Mouse (Mus musculus): ENCODE data around the gene Plppr3. TPM values are rescaled to one million over a fixed set of nuclear protein-coding genes. Genes with fewer than 3 reads are reported as not detected.

The Plppr3 gene
- total RNA-seq, 2 experiments from 2014 or later: 3.4 to 4.3 TPM

- peak; percentile 44 for DNase-seq
Measured at GRCm38 (mm10) chr10:79852107-79852789, 22.2 kb downstream of the Plppr3 start.

- no peak for DNase-seq
Measured at GRCm38 (mm10) chr10:79851653-79852052, 22.8 kb downstream of the Plppr3 start.

GRCm38 (mm10) chr10:79849941-79850628 is 24.3 kb downstream of the Plppr3 start:
- no peak for DNase-seq

DNA sequence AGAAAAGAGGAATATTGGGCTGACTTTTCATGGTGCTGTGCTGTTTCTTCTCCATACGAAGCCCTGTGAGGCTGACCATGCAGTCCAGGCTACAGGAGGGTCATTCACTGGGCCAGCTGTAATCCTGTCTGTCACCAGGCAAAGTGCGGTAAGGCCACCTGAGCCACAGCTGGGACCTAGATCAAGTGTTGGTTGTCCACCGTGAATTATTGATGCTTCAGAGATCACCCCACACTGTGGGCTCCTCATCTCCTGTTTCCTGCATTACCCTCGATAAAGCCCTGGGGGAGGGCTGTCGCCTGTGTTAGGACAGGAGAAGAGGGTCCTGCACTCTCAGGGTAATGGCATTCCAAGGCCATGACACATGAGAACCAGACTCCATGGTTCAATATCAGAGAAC is 27.9 kb downstream of the Plppr3 start:
- DNase-seq: no peak

DNA sequence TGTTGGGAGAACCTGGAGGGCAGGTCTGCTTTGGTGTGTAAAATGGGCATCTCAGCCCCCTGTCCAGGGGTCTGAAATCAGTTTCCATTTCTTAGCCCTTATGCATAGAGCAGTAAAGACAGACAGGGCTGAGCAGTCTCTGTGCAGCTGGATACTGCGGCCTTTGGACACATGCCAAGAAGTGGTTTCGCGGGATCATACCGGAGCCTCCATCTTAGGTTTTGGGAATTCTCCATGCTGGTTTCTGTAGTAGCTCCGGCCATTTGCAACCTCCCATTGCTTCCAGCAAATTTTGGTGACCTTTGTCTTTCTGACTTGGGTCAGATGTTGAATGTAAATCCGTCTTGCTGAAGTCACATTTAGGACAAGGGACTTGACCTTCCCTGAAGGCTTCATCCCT is 31.0 kb downstream of the Plppr3 start:
- peak; percentile 65 for DNase-seq

DNA sequence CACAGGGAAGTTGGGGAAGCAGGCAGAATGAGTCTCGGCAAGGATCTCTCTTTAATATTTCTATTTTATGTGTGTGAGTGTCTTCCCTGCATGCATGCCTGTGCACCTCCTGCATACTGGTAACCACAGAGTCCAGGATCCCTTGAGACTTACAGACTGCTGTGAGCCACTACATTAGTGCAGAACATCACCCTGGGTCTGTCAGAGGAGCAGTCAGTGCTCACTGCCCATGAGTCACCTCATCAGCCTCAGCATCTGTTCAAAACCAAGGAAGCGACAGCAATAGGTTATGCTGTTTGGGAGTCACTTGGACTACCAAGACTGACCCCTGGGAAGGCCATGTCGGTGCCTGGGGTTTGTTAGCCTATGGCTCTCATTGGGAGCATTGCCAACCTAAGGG is 32.1 kb downstream of the Plppr3 start:
- DNase-seq: no peak

GRCm38 (mm10) chr10:79840644-79841551 is 33.5 kb downstream of the Plppr3 start:
- peak; percentile 72 for DNase-seq

GRCm38 (mm10) chr10:79840091-79840490 is 34.3 kb downstream of the Plppr3 start:
- DNase-seq: no peak

- no peak for DNase-seq
Measured at GRCm38 (mm10) chr10:79838151-79838550, 36.3 kb downstream of the Plppr3 start.

DNA sequence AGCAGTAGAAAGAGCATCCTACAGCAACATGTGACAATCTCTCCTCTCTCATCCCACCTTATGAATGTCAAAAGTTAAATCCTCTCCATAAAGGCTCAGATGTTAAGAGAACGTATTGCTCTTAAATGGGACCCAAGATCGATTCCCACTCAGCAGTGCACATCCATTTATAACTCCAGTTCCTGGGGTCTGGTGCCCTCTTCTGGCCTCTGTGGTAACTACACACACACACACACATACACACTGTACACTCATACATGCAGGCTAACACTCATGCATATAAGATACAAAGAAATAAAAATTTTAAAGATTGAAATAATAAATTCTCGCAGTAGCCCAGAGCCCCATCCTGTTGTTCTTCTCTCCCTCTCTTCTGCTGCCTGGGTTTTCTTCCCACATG is 37.5 kb downstream of the Plppr3 start:
- DNase-seq: no peak

DNA sequence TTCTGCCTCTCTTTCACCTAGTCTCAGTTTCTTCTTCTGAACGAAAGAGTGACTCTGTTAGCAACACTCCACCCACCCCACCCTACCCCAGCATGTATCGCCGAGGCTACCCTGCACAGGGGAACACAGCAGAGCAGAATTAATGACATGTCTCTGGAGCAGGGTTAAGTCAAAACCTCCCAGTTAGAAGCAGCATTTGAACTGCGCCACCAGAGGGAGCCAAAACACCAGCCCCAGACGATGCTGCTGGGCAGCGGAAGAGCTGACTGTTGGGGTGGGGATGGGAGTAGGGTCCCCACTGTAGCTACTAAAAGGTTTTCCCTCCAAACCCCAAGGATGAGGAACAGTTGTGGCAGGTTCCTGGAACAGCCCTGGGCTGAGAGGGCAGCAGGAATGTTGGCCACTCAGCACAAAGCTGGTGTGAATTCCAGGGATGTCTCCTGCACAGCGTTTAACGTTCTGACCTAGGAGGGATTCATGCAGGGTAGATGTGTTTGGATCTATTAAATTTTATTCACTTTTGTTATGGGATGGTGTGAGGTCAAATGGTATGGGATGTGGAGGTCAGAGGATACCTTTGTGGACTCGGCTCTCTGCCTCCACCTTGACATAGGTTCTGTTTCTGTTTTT is 39.5 kb downstream of the Plppr3 start:
- DNase-seq: peak; percentile 85

DNA sequence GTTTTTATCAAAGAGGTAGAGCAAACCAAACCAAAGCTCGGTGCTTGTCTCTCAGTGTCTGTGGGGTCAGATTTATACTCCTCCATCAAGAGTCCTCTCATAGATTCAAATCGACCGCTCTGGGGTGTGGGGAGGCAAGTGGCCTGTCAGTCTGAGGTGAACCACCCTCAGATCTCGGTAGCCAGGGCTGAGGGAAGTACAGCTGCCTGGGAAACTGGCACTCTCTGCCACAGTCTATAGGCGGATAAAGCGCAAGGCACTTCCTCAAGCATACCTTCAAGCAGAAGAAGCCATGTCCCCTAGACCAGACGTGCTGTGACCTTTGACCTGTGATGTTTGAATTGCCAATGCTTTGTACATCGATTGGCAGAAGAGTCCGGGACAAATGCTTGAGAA is 41.6 kb downstream of the Plppr3 start:
- no peak for DNase-seq

DNA sequence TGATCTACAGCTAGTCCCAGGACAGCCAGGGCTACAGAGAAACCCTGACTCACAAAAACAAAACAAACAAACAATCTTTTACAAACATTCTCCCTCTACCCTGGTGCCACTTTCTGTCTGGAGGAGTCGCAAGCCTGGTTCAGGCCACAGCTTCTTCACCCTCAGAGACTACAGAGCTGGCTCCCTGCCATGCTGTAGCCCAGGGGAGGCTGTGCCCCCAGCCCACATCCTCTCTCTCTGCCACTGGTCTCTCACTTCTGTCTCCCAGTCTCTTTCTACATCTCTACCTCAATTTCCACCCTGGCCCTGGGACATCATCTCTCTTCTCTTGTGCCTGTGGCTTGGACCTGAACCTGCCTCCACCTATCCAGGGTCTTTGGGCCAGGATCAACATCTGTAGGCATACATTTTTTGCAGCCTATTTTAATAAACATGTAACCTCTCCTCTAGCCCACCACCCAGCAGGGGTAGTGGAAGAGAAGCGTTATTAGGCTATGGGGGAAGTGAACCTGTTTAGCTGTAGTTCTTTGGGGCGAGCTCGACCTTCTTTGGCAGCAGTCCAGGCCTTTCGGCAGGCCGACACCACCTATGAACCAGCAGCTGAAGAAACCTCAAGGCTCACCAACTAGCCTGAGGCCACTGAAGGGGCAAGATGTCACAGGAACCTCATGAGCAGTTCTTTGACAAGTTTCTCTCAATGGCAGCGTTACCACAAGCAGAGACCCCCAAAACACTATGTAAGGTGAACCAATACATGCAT is 42.2 kb downstream of the Plppr3 start:
- no peak for DNase-seq

DNA sequence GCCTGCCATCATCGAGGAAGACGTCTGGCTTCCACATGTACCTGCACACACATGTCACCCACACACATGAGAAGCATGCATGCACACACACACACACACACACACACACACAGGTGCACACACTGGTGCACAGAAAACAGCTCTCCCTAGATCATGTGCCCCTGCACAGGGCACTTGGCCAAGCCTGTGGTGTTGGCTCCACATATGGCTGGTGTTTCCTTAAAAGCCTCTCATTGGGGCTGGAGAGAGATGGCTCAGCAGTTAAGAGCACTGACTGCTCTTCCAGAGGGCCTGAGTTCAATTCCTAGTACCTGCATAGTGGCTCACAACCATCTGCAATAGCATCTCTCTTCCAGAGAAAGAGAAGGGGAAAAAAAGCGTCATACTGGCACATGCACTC is 42.9 kb downstream of the Plppr3 start:
- DNase-seq: no peak

- DNase-seq: no peak
Measured at GRCm38 (mm10) chr10:79824413-79824812, 50.0 kb downstream of the Plppr3 start.

GRCm38 (mm10) chr10:79823011-79823410 is 51.4 kb downstream of the Plppr3 start:
- no peak for DNase-seq

- DNase-seq: no peak
Measured at GRCm38 (mm10) chr10:79822372-79822771, 52.1 kb downstream of the Plppr3 start.

GRCm38 (mm10) chr10:79821731-79822130 is 52.7 kb downstream of the Plppr3 start:
- no peak for DNase-seq

GRCm38 (mm10) chr10:79820782-79821181 is 53.7 kb downstream of the Plppr3 start, which contains the start of gene Misp:
Gene Misp (plus strand): TSS chr10:79820989.
- DNase-seq: no peak

- no peak for DNase-seq
Measured at GRCm38 (mm10) chr10:79820277-79820676, 54.2 kb downstream of the Plppr3 start.

DNA sequence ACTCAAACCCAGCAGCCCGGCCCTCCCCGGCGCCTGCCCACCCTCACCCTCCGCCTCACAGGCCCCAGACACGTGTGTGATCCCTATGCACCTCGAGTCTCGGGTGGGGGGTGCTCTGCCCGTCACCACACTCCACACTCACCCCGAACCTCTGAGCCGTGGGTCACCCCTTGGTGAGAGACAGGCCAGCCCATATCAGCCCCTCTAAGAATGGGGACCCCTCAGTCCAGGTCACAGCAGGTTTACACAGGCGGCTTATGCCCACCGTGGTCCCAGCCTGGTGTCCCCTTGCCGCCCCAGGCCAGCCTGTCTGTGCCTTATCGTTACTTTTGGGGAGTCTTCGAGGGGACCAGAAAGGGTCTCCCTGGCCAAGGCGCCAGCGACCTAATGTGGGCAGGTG is 54.8 kb downstream of the Plppr3 start:
- DNase-seq: no peak

- no peak for DNase-seq
Measured at GRCm38 (mm10) chr10:79818225-79818624, 56.2 kb downstream of the Plppr3 start.

All from adrenal gland, postnatal 10 days (tissue).